Mouse (Mus musculus) ovary, postnatal 10 days (tissue): Measurements from ENCODE around the gene Trim65.
A peak's percentile ranks its signal among the peaks of the same experiment; 100 is the strongest.

ENCODE experiments used
- DNase-seq: peaks from one replicate; pipeline ENCODE4 v3.0.0; 2022; ENCODE audit warnings: low spot score

Gene Trim65

GRCm38 (mm10) chr11:116088741-116089394, 42.1 kb downstream of the Trim65 start:
- no peak for DNase-seq

- no peak for DNase-seq
These were observed 42.7 kb downstream of the Trim65 start for GRCm38 (mm10) chr11:116088188-116088587.

DNA sequence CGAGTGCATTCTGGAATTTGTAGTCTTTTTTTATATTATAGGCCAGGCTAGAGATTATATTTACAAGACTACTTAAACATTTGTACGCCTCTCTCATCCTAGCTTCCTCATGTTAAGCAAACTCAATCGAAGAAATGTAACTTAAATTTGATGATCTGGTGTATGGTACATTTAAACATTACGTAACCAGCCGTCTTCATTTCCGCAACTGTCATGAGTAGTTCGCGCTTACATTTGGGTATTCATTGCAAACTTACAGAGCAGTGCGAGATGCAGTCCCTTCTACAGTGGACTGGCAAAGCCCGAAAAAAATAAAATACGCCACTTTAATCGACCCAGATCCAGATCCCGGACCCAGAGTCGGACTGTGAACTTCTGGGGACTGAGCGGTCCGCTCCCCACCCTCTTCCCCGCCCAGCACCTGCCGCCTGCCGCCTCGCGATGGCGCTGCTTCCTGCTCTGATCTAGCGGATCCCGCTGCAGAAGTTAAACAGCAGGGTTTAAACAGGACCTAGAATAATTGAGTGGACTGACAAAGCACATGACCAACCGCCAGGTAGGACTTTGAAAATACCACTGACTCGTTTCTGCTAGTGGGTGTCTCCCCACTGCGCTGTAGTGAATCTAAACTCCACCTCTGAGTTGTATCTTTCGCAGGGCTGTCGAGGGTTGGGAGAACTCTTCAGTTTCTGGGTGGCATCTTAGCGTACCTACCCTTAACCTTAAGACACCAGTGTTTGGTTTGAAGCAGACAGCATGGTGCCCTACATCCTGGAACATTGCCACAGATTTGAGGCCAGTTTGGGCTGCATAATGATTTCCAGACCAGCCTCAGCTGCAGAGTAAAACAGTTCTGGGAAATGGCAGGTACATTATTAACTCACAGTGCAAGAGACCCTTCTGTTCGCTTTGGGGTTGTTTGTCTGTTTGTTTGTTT, 43.5 kb downstream of the Trim65 start:
- no peak for DNase-seq

DNA sequence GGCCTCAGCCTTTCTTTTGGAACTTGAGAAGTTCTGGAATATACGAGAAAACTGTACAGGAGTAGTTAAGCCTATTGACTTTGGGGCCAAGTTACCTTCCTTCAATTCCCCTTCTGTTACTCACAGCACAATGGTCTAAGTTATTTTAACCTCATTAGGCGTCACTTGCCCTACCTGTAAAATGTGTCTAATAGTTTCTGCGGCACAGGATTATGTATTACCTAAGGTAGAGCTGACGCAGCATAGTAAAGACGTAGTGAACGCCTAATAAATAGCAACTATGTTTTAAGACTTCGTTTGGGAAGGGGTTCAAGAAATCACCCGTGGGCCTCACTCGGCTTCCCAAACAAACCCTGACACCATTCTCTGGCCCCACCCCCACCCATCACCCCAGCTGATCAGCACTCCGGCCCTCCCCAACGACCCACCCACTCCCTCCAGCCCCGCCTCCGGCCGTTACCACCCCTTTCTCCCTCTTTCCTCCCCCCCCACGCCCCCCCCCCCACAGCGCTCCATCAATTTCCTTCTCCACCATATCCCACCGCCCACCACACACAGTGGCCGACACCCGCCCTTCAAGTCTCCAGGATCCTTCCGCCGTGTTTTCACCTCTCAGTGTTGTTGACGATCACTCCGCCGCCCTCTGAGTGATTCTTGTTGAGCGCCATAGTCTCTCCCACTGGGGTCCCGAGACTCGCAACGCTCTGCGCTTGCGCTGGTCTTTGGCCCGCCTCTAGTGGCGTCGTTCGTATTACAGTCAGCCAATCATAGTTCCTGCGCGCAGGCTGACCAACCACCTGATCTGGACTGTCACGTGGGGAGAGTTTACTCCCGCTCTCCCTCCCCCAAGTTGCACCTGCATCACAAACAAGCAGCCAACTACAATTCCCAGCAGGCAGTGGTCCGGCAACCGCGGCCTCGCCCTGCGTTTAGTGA, 44.4 kb downstream of the Trim65 start, which contains the start of gene Wbp2:
Gene Wbp2 (minus strand): TSS at position 738 of the 936 bp plus-strand sequence.
- peak; percentile 88 for DNase-seq

DNA sequence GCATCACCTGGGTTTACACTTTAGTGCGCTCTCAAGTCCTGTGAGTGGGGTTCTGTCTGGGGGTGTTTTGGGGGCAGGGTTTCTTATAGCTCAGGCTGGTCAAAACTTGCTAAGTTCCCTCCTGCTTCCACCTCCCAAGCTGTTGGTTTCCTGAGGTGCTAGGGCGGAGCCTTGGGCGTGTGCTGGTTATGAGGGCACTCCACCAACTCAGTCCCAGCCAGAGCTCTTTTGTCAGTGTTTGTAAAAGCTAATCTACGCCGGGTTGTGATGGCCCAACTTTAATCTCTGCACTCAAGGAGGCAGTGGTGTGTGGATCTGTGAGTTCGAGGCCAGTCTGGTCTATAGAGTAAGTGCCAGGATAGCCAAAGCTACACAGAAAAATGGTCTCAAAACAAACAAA, 46.8 kb downstream of the Trim65 start:
- no peak for DNase-seq

GRCm38 (mm10) chr11:116083096-116083672, 47.7 kb downstream of the Trim65 start:
- DNase-seq: no peak

- DNase-seq: no peak
These were observed 49.8 kb downstream of the Trim65 start for GRCm38 (mm10) chr11:116081081-116081480.

DNA sequence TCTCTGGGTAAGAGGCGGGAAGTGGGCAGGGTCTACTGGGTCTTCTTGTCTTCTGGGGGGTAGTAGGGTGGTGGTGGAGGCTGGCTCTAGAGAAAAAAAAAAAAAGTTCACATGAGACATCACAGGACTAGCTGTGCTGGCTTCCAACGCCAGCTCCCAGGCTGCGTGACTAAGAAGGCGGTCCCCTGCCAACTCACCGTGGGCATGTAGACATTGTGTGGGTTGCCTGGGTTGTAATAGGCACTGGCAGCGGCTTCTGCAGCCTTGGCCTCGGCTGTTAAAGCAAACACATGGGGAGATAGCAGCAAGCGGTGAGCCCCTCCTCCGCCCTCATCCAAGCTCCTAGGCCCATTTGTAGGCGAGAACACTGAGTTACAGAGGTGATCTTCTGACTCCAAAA, 51.4 kb downstream of the Trim65 start:
- no peak for DNase-seq

- DNase-seq: no peak
These were observed 52.1 kb downstream of the Trim65 start for GRCm38 (mm10) chr11:116078676-116079320.

DNA sequence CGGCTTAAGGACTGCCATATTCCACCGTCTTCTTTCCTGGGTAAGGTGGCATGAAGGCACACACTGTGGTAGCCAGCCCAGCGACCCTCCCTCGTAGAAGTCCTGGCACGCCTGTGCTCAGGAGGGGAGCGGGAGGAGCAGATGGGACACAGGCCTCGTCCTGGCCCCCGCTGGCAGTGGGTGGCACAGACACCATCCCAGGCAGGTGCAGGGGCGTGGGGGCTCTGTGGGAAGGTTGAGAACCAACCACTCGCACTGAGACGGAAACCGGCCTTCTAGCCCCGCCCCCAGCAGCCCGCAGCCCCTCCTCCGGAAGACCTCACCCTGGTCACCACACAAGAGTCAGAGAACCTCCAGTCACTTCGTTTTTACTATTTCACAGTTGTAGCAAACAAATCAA, 52.7 kb downstream of the Trim65 start:
- DNase-seq: no peak

DNA sequence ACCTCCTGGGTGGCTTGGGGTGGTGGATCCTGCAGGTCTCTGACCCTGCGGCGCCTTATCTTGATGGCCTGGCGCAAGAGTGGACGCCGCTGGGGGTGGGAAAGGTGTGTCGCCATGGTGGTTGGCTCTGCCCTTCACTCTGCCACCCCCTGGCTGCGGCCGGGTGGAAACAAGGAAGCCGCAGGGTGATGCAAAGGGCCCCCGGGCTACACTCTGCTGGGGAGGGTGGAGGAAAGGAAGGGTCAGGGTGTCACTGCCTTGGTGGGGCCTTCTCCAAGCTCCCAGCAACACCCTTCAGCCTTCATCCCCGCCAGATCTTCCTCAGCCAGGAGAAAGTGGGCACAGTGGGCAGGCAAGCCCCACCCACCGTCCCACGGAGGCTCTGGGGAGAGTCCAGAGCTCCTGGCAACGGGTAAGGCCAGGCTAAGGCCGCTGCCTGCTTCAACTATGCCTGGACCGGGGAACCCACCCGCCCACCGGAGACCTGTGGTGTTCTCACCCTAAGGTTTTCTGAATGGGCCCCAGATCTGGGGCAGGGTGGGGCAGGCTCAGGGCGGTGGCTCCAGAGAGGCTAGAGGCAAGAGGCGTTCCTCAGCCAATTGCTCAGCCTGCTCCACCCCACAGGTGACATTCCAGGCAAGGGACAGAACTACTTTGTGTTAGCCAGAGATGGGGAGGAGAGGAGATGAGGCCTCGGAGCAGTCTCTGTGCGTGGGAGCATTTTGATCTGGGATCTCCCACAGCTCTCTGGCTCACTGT, 53.3 kb downstream of the Trim65 start, which contains the start of gene Unc13d:
Gene Unc13d (minus strand): TSS at position 516 of the 759 bp plus-strand sequence.
- no peak for DNase-seq

DNA sequence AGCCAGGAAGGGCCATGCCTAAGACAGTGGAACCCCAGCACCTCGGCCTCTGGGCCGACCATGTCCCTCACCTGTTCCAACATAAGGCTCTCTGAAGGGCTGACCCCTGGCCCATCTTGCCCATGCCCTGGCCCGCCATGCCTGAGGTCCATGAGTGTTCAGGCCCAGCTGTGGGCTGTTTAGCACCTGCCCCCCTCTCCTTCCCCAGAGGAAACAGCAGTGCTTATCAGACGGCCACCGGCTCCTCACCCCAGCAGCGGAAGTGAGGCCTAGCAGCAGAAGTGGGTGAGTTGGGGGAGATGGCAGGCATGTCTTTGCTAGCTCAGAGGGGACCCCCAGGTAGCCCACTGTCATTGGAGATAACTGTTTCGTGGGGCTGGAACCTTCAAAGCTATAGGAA, 54.1 kb downstream of the Trim65 start:
- no peak for DNase-seq

GRCm38 (mm10) chr11:116076266-116076540, 54.7 kb downstream of the Trim65 start:
- no peak for DNase-seq

- no peak for DNase-seq
These were observed 55.2 kb downstream of the Trim65 start for GRCm38 (mm10) chr11:116075539-116076265.

GRCm38 (mm10) chr11:116074436-116074991, 56.4 kb downstream of the Trim65 start:
- no peak for DNase-seq

GRCm38 (mm10) chr11:116072608-116073007, 58.3 kb downstream of the Trim65 start:
- DNase-seq: no peak
